Mouse (Mus musculus) liver, embryonic 14.5 days (tissue): Measurements from ENCODE around the gene Ccnl1. TPM values are rescaled to one million over a fixed set of nuclear protein-coding genes. Genes with fewer than 3 reads are reported as not detected.

Experiments used
- ATAC-seq: fragments of 200-750 bp; cut with Nextera tagmentation; 2 replicates; pipeline ENCODE4 v1.8.0; 2017; ENCODE audit warnings: moderate number of reproducible peaks, mild to moderate bottlenecking, moderate library complexity; ENCODE audit not compliant: insufficient read depth
- DNase-seq, 3 experiments: peaks; one replicate each; pipeline ENCODE4 v3.0.0-alpha.2; 2012 to 2013; ENCODE audit warnings: low read depth in 3 of 3, low spot score in 3 of 3
- H3K27ac ChIP-seq: fragments of 300-500 bp; sonication (generic); 2 replicates; pipeline ENCODE4 v1.5.1; 2014; ENCODE audit warnings: moderate library complexity, mild to moderate bottlenecking, control low read depth, inconsistent platforms
- H3K27me3 ChIP-seq: fragments of 300-500 bp; sonication (generic); 2 replicates; pipeline ENCODE4 v1.6.1; 2014; ENCODE audit warnings: mild to moderate bottlenecking, low read length, moderate library complexity; ENCODE audit not compliant: control insufficient read depth, insufficient read depth
- H3K36me3 ChIP-seq: fragments of 300-500 bp; sonication (generic); replicated peaks from 2 replicates; pipeline ENCODE4 v1.6.1; 2014; ENCODE audit warnings: low read depth; ENCODE audit not compliant: control insufficient read depth, insufficient read depth
- H3K4me1 ChIP-seq, 2 experiments: fragments of 200-500 bp in 1 of 2; fragments of 300-500 bp in 1 of 2; sonication (generic) in 1 of 2; replicated peaks; 2 replicates each; pipeline ENCODE4 v1.6.1; 2012 to 2014; ENCODE audit warnings: antibody characterized with exemption in 1 of 2, inconsistent platforms in 1 of 2, low read length in 1 of 2; ENCODE audit not compliant: control insufficient read depth in 2 of 2, insufficient read depth in 2 of 2
- H3K4me2 ChIP-seq: fragments of 300-500 bp; sonication (generic); 2 replicates; pipeline ENCODE4 v1.6.1; 2014; ENCODE audit warnings: low read depth, mild to moderate bottlenecking, control low read depth, moderate library complexity
- H3K4me3 ChIP-seq, 2 experiments: fragments of 200-500 bp in 1 of 2; fragments of 300-500 bp in 1 of 2; sonication (generic) in 1 of 2; 2 replicates each; pipeline ENCODE4 v1.5.1; 2012 to 2014; ENCODE audit warnings: low read depth in 2 of 2, low read length in 2 of 2, mild to moderate bottlenecking in 2 of 2, control low read depth in 1 of 2, inconsistent platforms in 1 of 2, moderate library complexity in 1 of 2; ENCODE audit not compliant: insufficient read depth in 1 of 2
- H3K9ac ChIP-seq: fragments of 300-500 bp; sonication (generic); replicated peaks from 2 replicates; pipeline ENCODE4 v1.6.1; 2014; ENCODE audit warnings: mild to moderate bottlenecking, control low read depth, moderate library complexity
- H3K9me3 ChIP-seq: fragments of 300-500 bp; sonication (generic); 2 replicates; pipeline ENCODE4 v1.6.1; 2016; ENCODE audit warnings: low read length, mixed read lengths; ENCODE audit not compliant: control insufficient read depth
- CTCF ChIP-seq: IDR thresholded peaks from 2 replicates; pipeline ENCODE4 v1.5.1; 2016; ENCODE audit warnings: antibody characterized with exemption, low read depth, control low read depth
- EP300 ChIP-seq: IDR thresholded peaks from 2 replicates; pipeline ENCODE4 v1.6.1; 2016; ENCODE audit warnings: antibody characterized with exemption, low read depth
- WGBS: fragments of 180-500 bp; shearing (Covaris S2); extraction: QIAGEN DNeasy Blood & Tissue Kit; methylation state at CpG from one replicate; pipeline ENCODE4 v1.1.7; 2014; ENCODE audit not compliant: insufficient replicate concordance; 5-methylcytosine and 5-hydroxymethylcytosine counted together
- polyA plus RNA-seq, 2 experiments: library from polyadenylated mRNA; depleted of rRNA in 1 of 2; stranded (reverse) in 1 of 2; unstranded in 1 of 2; fragments of >200 nt; fragmentation: Nextera tagmentation in 1 of 2; extraction: Ambion mirVana in 1 of 2; gene quantifications; 2 replicates each; pipeline versions ENCODE4 v1.2.1 to v1.2.3; 2012 to 2014

Ccnl1 gene
- polyA plus RNA-seq, 2 experiments = 41.6 to 45.9 TPM

DNA sequence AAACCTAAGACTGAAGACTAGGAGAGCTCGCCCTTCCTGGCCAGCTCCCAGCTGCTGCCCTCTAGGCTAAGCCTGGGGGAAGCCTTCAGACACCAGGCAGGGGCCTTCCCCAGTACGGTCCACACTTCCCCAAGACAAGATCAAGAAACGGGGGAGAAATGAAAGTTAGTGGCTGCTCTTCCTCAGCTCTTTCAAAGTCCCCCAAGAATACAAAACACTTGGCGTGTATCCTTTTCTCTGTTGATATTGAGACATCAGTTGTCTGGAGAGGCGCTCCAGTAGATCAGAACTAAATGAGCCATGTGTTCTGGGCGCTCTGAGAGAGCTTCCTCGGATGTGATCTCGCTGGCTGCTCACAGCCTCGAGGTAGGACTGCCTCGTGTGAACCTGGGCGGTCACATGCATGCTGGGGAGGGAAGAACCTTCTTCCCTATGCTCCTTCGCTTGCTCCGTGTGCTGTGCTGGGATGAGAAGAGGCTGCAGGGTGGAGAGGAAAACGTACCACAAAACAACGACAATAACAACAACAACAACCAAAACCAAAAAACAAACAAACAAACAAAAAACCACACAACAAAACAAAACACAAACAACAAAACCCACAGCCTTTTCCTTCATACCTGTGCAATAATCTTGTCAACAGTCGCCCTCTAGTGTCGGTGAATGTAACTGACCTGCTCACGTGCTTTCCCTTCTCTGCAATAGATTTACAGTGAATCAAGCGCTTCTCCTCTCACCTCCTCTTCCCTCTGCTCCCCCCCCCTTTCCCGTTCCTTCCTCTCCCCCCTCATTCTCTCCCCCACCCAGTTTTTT is 28.0 kb downstream of the Ccnl1 start:
- H3K9ac ChIP-seq = no peak overlapping the region
- H3K4me3 ChIP-seq = peak overlapping the region in 1 of 2 experiments; percentile 26; a peak in 1 of 4 replicates
- DNase-seq = peak; percentile 48 to 65 (median 55)

DNA sequence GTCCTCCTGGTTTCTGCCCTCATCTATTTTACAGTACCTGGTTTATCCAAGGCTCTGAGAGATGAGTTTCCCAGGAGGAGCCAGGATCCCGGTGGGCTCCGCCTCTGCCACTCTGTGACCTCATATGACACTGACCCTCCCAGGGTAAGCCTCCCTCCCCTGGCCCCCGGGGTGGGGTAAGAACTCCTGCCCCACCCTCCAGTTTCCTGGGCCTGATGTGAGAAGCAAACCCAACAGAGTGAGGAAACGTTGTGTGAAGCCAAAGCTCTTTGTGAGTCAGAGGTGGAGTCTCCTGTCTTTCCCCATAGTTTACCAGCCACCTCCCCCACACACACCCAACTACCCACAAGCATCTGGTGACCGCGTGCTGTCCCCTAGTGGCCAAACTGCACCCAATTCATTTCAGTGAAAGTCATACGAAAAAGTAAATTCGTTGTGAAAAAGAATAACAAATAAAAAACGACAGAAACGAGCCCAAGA is 28.7 kb downstream of the Ccnl1 start:
- Histone ChIP-seq H3K9ac (no peak overlapping the region), H3K27ac (no peak overlapping the region), H3K9me3 (no peaks in the 10 kb centered on the region), H3K36me3 (no peaks in the 10 kb centered on the region), H3K4me2 (peak overlapping the region; percentile 50), H3K27me3 (no peaks in the 10 kb centered on the region), H3K4me3 (peak overlapping the region in 1 of 2 experiments; percentile 26; a peak in 1 of 4 replicates), H3K4me1 (peaks cover 5 to 18% of the 10 kb centered on the region in 2 experiments)
- no peak for TF ChIP-seq EP300
- TF ChIP-seq CTCF = peak; percentile 90
- peak; percentile 46 to 60 (median 49) for DNase-seq
- ATAC-seq = peak; percentile 63
- 7% methylated on average over 10 of the region's 10 CpGs for WGBS

More for the DNA sequence above, 28.0 kb downstream of the Ccnl1 start:
- no peaks in the 10 kb centered on the region for H3K36me3 ChIP-seq
- H3K9me3 ChIP-seq = no peaks in the 10 kb centered on the region
- 20% methylated on average over 20 of the region's 20 CpGs for WGBS
- H3K4me1 ChIP-seq = peaks cover 3 to 17% of the 10 kb centered on the region in 2 experiments
- H3K27ac ChIP-seq = no peak overlapping the region
- ATAC-seq = peak; percentile 50; the same call in 1 of the 2 replicates
- TF ChIP-seq CTCF (peak; percentile 74), EP300 (no peak)
- H3K27me3 ChIP-seq = no peaks in the 10 kb centered on the region
- peak overlapping the region; percentile 50 for H3K4me2 ChIP-seq

DNA sequence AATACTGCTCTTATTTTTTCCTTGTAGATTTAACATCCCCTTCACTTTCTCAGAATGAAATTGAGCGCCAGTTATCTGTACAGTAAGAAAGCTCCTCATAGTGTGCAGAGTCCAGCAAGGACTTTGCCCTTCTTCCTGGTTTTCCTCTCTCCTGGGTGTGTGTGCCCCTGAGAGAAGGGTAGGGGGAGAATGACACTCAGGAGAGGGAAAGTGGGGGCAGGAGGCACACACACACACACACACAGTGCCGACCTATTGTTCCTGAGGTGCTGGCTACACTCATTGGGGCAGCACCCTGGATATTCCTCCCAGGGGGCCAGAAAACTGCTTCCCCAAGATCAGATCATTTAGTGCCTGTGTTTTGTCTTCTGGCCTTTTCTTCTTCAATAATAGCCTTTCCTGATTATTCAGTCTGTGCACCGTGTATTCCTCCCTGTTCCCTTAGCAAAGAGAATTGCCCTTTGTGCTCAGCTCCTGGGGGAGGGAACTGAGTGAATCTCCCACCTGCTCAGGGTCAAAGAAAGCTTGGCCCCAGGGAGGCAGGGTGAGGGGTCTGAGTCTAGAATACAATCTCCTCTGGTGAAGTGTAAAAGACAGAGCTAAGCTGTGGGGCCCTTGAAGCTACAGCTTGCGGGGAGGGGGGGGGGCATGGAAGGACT is 29.3 kb downstream of the Ccnl1 start:
- Histone ChIP-seq H3K27ac (no peak overlapping the region), H3K36me3 (no peaks in the 10 kb centered on the region), H3K9ac (no peak overlapping the region), H3K4me2 (peak overlapping the region; percentile 25; the same call in 1 of the 2 replicates), H3K4me3 (no peak overlapping the region), H3K27me3 (no peaks in the 10 kb centered on the region), H3K9me3 (no peaks in the 10 kb centered on the region), H3K4me1 (peaks cover 5 to 18% of the 10 kb centered on the region in 2 experiments)
- WGBS = 65% methylated on average over 4 of the region's 4 CpGs
- DNase-seq = no peak
- TF ChIP-seq CTCF = no peak
- TF ChIP-seq EP300 = no peak
- ATAC-seq = no peak

DNA sequence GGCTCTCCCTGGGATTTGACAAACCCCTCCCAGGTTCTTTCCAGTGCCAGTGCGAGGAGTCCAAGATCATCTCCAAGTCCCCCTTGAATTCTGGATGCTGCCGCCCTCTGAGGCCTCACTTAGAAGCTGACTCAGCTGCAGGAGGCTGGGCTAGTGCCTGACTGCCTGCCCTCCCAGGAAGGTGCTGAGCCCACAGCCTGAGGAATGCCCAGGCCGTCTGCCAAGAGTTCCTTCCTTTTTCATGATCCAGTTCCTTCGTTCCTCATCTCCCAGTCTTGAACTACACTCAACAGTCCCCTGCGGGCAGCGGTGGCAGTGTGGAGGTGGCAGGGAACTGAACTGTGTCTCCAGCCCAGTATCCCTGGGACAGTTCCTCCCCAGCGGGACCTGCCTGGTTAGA is 30.4 kb downstream of the Ccnl1 start:
- no peak overlapping the region for H3K4me2 ChIP-seq
- peaks cover 5 to 18% of the 10 kb centered on the region in 2 experiments for H3K4me1 ChIP-seq
- H3K36me3 ChIP-seq = no peaks in the 10 kb centered on the region
- 56% methylated on average over 7 of the region's 7 CpGs for WGBS
- H3K9ac ChIP-seq = no peak overlapping the region
- no peak overlapping the region for H3K4me3 ChIP-seq
- DNase-seq = no peak
- no peak overlapping the region for H3K27ac ChIP-seq
- no peaks in the 10 kb centered on the region for H3K9me3 ChIP-seq
- no peak for ATAC-seq
- no peak for TF ChIP-seq CTCF
- TF ChIP-seq EP300 = no peak
- H3K27me3 ChIP-seq = no peaks in the 10 kb centered on the region

DNA sequence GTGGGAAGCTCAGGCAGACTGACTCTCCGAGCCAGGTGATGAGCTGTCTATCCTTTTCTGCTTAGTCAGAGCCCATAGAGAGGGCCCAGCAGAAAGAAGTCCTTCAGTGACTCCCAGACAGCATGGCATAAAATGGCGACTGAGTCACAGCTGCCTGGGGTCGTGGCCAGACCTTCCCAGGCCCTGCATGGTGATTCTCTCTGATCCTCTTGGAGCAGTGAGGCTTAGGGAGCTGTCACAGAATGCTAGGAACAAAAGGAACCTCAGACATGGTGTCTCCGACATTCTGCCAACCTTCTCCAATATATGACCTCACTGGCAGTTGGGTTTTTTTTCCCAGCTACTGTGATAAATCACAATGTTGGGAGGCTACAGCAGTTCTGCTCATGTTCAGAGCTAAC is 30.9 kb downstream of the Ccnl1 start:
- TF ChIP-seq EP300 = no peak
- no peak for TF ChIP-seq CTCF
- Histone ChIP-seq H3K27me3 (no peaks in the 10 kb centered on the region), H3K36me3 (no peaks in the 10 kb centered on the region), H3K4me1 (peaks cover 5 to 18% of the 10 kb centered on the region in 2 experiments), H3K27ac (no peak overlapping the region), H3K4me3 (no peak overlapping the region), H3K9me3 (no peaks in the 10 kb centered on the region), H3K4me2 (no peak overlapping the region), H3K9ac (no peak overlapping the region)
- 69% methylated on average over 4 of the region's 4 CpGs for WGBS
- DNase-seq = no peak
- no peak for ATAC-seq
